Mouse (Mus musculus) limb, embryonic 14.5 days (tissue): ENCODE measurements around the gene Gmds. TPM values are rescaled to one million over a fixed set of nuclear protein-coding genes. Genes with fewer than 3 reads are reported as not detected.

ENCODE experiments used
- ATAC-seq: fragments of 200-750 bp; cut with Nextera tagmentation; 2 replicates; pipeline ENCODE4 v1.8.0; 2017; ENCODE audit warnings: low read depth, moderate number of reproducible peaks, moderate TSS enrichment; ENCODE audit not compliant: low FRiP score
- DNase-seq: peaks from one replicate; pipeline ENCODE4 v3.0.0-alpha.2; 2015; ENCODE audit warnings: low spot score
- H3K27ac ChIP-seq: fragments of 300-500 bp; sonication (generic); replicated peaks from 2 replicates; pipeline ENCODE4 v1.5.1; 2014; ENCODE audit warnings: low read depth, mild to moderate bottlenecking, low read length, moderate library complexity, mixed read lengths
- H3K27me3 ChIP-seq: fragments of 300-500 bp; sonication (generic); 2 replicates; pipeline ENCODE4 v1.6.1; 2014; ENCODE audit warnings: low read length, mixed read lengths; ENCODE audit not compliant: control insufficient read depth, insufficient read depth
- H3K36me3 ChIP-seq: fragments of 300-500 bp; sonication (generic); 2 replicates; pipeline ENCODE4 v1.6.1; 2014; ENCODE audit warnings: mild to moderate bottlenecking, low read length, moderate library complexity, mixed read lengths; ENCODE audit not compliant: control insufficient read depth, insufficient read depth
- H3K4me1 ChIP-seq: fragments of 300-500 bp; sonication (generic); 2 replicates; pipeline ENCODE4 v1.6.1; 2014; ENCODE audit warnings: antibody characterized with exemption, low read length, mixed read lengths; ENCODE audit not compliant: control insufficient read depth, insufficient read depth
- H3K4me2 ChIP-seq: fragments of 300-500 bp; sonication (generic); replicated peaks from 2 replicates; pipeline ENCODE4 v1.6.1; 2014; ENCODE audit warnings: low read depth, mild to moderate bottlenecking, low read length, moderate library complexity; ENCODE audit not compliant: severe bottlenecking
- H3K4me3 ChIP-seq: fragments of 300-500 bp; sonication (generic); replicated peaks from 2 replicates; pipeline ENCODE4 v1.5.1; 2014; ENCODE audit warnings: low read length
- H3K9ac ChIP-seq: fragments of 300-500 bp; sonication (generic); 2 replicates; pipeline ENCODE4 v1.6.1; 2014; ENCODE audit warnings: mild to moderate bottlenecking, low read depth, low read length, moderate library complexity; ENCODE audit not compliant: severe bottlenecking
- H3K9me3 ChIP-seq: fragments of 300-500 bp; sonication (generic); 2 replicates; pipeline ENCODE4 v1.6.1; 2016; ENCODE audit warnings: low read length; ENCODE audit not compliant: control insufficient read depth
- POLR2A ChIP-seq: fragments of 200-500 bp; IDR thresholded peaks from 2 replicates; pipeline ENCODE4 v1.8.0; 2012; ENCODE audit warnings: inconsistent platforms, mild to moderate bottlenecking, moderate library complexity, borderline replicate concordance; ENCODE audit not compliant: insufficient read depth, insufficient read length; ENCODE audit errors: extremely low read depth
- WGBS: fragments of 180-500 bp; shearing (Covaris S2); extraction: QIAGEN DNeasy Blood & Tissue Kit; methylation state at CpG from one replicate; pipeline ENCODE4 v1.1.7; 2014; 5-methylcytosine and 5-hydroxymethylcytosine counted together
- polyA plus RNA-seq, 2 experiments: library from polyadenylated mRNA; depleted of rRNA in 1 of 2; stranded (reverse) in 1 of 2; unstranded in 1 of 2; fragments of >200 nt; fragmentation: Nextera tagmentation in 1 of 2; extraction: Ambion mirVana in 1 of 2; gene quantifications; 2 replicates each; pipeline versions ENCODE4 v1.2.1 to v1.2.3; 2012 to 2014

Gmds gene
- polyA plus RNA-seq, 2 experiments: 31.6 to 39.9 TPM

DNA sequence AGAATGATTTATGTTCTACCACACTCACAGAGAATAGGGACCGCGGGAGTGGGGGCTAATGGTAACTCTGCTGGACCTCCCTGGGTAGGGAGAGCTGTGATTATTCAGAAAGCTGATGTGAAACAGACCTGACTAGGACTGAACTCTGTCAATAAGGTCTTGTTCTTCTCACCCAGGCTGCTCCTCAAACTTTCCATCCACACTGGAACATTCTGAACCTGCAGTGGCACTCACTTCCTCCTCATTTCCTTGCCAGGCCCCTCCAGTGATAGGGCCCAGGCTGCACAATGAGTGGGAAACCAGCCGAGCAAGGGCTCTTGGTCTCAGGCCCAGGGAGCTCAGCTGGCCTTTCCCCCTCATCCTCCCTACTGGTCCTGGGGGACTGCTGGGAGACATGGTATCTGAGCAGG lies 102.3 kb downstream of the Gmds start:
- no peaks in the 10 kb centered on the region for H3K27me3 ChIP-seq
- no peak for ATAC-seq
- WGBS: 25% methylated on average over 3 of the region's 3 CpGs
- DNase-seq: no peak
- H3K36me3 ChIP-seq: no peaks in the 10 kb centered on the region
- TF ChIP-seq POLR2A: no peak
- peaks cover 8% of the 10 kb centered on the region for H3K4me1 ChIP-seq
- no peak overlapping the region for H3K4me3 ChIP-seq
- H3K27ac ChIP-seq: peak overlapping the region; percentile 49; the same call in 1 of the 2 replicates
- no peak overlapping the region for H3K9ac ChIP-seq
- H3K4me2 ChIP-seq: no peak overlapping the region
- no peaks in the 10 kb centered on the region for H3K9me3 ChIP-seq

DNA sequence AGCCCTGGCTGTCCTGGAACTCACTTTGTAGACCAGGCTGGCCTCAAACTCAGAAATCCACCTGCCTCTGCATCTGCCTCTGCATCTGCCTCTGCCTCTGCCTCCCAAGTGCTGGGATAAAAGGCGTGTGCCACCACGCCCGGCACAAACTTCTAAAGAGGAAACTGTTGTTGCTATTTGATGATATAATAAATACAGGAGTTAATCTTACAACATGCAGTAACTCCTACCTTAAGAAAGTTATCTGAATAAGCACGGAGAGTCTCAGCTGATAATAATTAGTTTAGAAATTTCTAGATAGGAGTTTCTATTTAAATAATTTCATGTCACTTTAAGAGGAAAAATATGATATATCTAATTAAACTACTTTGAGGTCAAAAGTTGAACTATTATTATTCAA lies 103.5 kb downstream of the Gmds start:
- 77% methylated on average over 4 of the region's 4 CpGs for whole genome bisulfite sequencing
- Histone ChIP-seq H3K4me2 (no peak overlapping the region), H3K36me3 (no peaks in the 10 kb centered on the region), H3K27me3 (no peaks in the 10 kb centered on the region), H3K27ac (no peak overlapping the region), H3K9me3 (no peaks in the 10 kb centered on the region), H3K9ac (no peak overlapping the region), H3K4me3 (no peak overlapping the region), H3K4me1 (peaks cover 8% of the 10 kb centered on the region)
- TF ChIP-seq POLR2A: no peak
- no peak for ATAC-seq
- no peak for DNase-seq

GRCm38 (mm10) chr13:32234019-32234418 lies 104.5 kb downstream of the Gmds start:
- Histone ChIP-seq H3K4me2 (no peak overlapping the region), H3K4me1 (peaks cover 8% of the 10 kb centered on the region), H3K4me3 (no peak overlapping the region), H3K27ac (no peak overlapping the region), H3K9me3 (no peaks in the 10 kb centered on the region), H3K27me3 (no peaks in the 10 kb centered on the region), H3K9ac (no peak overlapping the region), H3K36me3 (no peaks in the 10 kb centered on the region)
- whole genome bisulfite sequencing: 63% methylated on average over 9 of the region's 9 CpGs
- ATAC-seq (no peak), DNase-seq (no peak)
- TF ChIP-seq POLR2A: no peak

GRCm38 (mm10) chr13:32232391-32232790 lies 106.1 kb downstream of the Gmds start:
- Histone ChIP-seq H3K27me3 (no peaks in the 10 kb centered on the region), H3K4me2 (no peak overlapping the region), H3K9me3 (no peaks in the 10 kb centered on the region), H3K4me1 (peaks cover 8% of the 10 kb centered on the region), H3K27ac (no peak overlapping the region), H3K4me3 (no peak overlapping the region), H3K36me3 (no peaks in the 10 kb centered on the region), H3K9ac (no peak overlapping the region)
- no peak for TF ChIP-seq POLR2A
- DNase-seq (no peak), ATAC-seq (no peak)
- 85% methylated on average over 5 of the region's 5 CpGs for WGBS

GRCm38 (mm10) chr13:32231956-32232355 lies 106.6 kb downstream of the Gmds start:
- no peak overlapping the region for H3K27ac ChIP-seq
- H3K4me3 ChIP-seq: no peak overlapping the region
- H3K4me1 ChIP-seq: peaks cover 8% of the 10 kb centered on the region
- H3K9ac ChIP-seq: no peak overlapping the region
- no peak overlapping the region for H3K4me2 ChIP-seq
- no peaks in the 10 kb centered on the region for H3K9me3 ChIP-seq
- no peak for TF ChIP-seq POLR2A
- no peaks in the 10 kb centered on the region for H3K27me3 ChIP-seq
- 84% methylated on average over 5 of the region's 5 CpGs for WGBS
- DNase-seq (no peak), ATAC-seq (no peak)
- no peaks in the 10 kb centered on the region for H3K36me3 ChIP-seq

DNA sequence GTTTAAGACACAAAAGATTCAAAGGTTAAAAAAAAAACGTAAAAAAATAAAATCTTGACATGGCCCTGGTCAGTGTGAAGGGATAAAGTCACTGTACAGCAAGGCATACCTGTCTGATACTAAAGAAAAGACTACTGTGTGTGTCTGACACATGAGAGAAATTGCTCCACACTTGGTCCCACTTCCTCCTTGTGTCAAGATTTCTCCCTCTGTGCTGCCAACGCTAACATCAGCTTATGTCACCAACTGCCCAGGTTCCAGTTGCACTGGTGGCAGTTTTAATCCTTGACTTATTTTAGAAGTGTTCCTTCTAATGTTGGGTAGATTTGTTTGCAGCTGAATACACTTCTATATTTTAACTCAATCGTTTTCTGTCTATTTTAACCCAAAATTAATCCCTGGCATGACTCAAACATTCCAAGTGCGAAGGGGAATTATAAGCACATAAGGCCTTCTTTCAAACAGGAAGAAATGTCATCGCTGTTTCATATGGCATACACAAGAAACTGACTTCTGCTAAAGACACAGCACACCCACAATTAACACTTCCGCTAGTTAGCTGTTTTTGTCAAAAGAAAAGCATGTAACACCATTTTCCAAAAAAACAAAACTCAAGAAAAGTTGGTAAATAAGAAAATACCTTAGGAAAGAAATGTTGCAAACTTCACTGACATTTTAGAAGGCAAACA lies 110.5 kb downstream of the Gmds start:
- Histone ChIP-seq H3K4me2 (no peak overlapping the region), H3K27ac (no peak overlapping the region), H3K36me3 (no peaks in the 10 kb centered on the region), H3K27me3 (no peaks in the 10 kb centered on the region), H3K4me3 (no peak overlapping the region), H3K9ac (no peak overlapping the region), H3K9me3 (no peaks in the 10 kb centered on the region), H3K4me1 (no peaks in the 10 kb centered on the region)
- no peak for TF ChIP-seq POLR2A
- WGBS: 68% methylated on average over 6 of the region's 6 CpGs
- ATAC-seq: no peak
- DNase-seq: no peak
